Mouse (Mus musculus) forebrain, embryonic 15.5 days (tissue): Measurements from ENCODE around the gene Osbpl9. TPM values are rescaled to one million over a fixed set of nuclear protein-coding genes. Genes with fewer than 3 reads are reported as not detected.

ENCODE experiments used
- ATAC-seq: fragments of 200-750 bp; cut with Nextera tagmentation; replicated peaks from 2 replicates; pipeline ENCODE4 v1.8.0; 2017; ENCODE audit warnings: mild to moderate bottlenecking, moderate TSS enrichment, moderate library complexity
- H3K27ac ChIP-seq: fragments of 300-500 bp; sonication (generic); replicated peaks from 2 replicates; pipeline ENCODE4 v1.5.1; 2015; ENCODE audit warnings: mild to moderate bottlenecking, inconsistent platforms
- H3K27me3 ChIP-seq: fragments of 300-500 bp; sonication (generic); 2 replicates; pipeline ENCODE4 v1.6.1; 2015; ENCODE audit warnings: inconsistent platforms
- H3K36me3 ChIP-seq: fragments of 300-500 bp; sonication (generic); 2 replicates; pipeline ENCODE4 v1.6.1; 2015; ENCODE audit warnings: mild to moderate bottlenecking, inconsistent platforms
- H3K4me1 ChIP-seq: fragments of 300-500 bp; sonication (generic); 2 replicates; pipeline ENCODE4 v1.6.1; 2015; ENCODE audit warnings: inconsistent platforms
- H3K4me2 ChIP-seq: fragments of 300-500 bp; sonication (generic); replicated peaks from 2 replicates; pipeline ENCODE4 v1.6.1; 2015; ENCODE audit warnings: mild to moderate bottlenecking, inconsistent platforms
- H3K4me3 ChIP-seq: fragments of 300-500 bp; sonication (generic); 2 replicates; pipeline ENCODE4 v1.5.1; 2015; ENCODE audit warnings: mild to moderate bottlenecking, inconsistent platforms
- H3K9ac ChIP-seq: fragments of 300-500 bp; sonication (generic); replicated peaks from 2 replicates; pipeline ENCODE4 v1.6.1; 2015; ENCODE audit warnings: mild to moderate bottlenecking, inconsistent platforms
- H3K9me3 ChIP-seq: fragments of 300-500 bp; sonication (generic); 2 replicates; pipeline ENCODE4 v1.6.1; 2016; ENCODE audit warnings: inconsistent platforms
- WGBS: fragments of 180-500 bp; shearing (Covaris S2); methylation state at CpG from one replicate; pipeline ENCODE4 v1.1.7; 2015; ENCODE audit warnings: mixed read lengths; 5-methylcytosine and 5-hydroxymethylcytosine counted together
- polyA plus RNA-seq: library from polyadenylated mRNA; unstranded; fragments of >200 nt; fragmentation: Nextera tagmentation; extraction: Ambion mirVana; gene quantifications from 2 replicates; pipeline ENCODE4 v1.2.1, GENCODE M21; 2015

Osbpl9 gene
- polyA plus RNA-seq, 1 experiment from 2014 or later: 78.5 TPM

DNA sequence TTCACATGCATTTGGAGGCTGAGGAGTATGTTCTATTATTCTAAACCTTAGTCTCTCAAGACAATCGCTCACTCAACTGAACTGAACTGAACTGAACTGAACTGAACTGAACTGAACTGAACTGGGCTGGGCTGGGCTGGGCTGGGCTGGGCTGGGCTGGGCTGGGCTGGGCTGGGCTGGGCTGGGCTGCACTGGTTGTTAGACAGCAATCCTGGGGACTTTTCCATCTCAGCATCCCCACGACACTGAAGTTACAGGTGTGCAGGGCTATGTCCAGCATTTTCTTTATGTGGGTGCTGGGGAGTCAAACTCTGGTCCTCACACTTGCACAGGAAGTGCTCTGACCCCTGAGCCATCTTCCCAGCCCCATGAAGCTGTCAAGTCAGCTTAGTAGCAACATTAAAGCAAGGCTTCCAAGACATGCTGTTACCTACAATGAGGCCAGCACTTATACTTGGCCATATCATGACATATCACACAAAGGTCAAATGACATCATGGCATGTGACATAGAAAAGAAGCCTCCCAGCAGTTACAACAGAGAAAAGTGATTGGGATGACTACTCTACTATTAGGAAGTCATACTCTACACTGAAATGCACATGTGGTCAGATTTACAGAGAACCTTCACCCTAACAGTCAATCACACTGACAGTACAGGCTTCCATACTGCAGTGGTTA lies 76.2 kb downstream of the Osbpl9 start:
- no peaks in the 10 kb centered on the region for H3K36me3 ChIP-seq
- H3K4me3 ChIP-seq: no peak overlapping the region
- H3K27me3 ChIP-seq: no peaks in the 10 kb centered on the region
- 85% methylated on average over 2 of the region's 2 CpGs for WGBS
- H3K4me2 ChIP-seq: no peak overlapping the region
- H3K27ac ChIP-seq: no peak overlapping the region
- no peak for ATAC-seq
- H3K9me3 ChIP-seq: no peaks in the 10 kb centered on the region
- peaks cover 22% of the 10 kb centered on the region for H3K4me1 ChIP-seq
- H3K9ac ChIP-seq: no peak overlapping the region

DNA sequence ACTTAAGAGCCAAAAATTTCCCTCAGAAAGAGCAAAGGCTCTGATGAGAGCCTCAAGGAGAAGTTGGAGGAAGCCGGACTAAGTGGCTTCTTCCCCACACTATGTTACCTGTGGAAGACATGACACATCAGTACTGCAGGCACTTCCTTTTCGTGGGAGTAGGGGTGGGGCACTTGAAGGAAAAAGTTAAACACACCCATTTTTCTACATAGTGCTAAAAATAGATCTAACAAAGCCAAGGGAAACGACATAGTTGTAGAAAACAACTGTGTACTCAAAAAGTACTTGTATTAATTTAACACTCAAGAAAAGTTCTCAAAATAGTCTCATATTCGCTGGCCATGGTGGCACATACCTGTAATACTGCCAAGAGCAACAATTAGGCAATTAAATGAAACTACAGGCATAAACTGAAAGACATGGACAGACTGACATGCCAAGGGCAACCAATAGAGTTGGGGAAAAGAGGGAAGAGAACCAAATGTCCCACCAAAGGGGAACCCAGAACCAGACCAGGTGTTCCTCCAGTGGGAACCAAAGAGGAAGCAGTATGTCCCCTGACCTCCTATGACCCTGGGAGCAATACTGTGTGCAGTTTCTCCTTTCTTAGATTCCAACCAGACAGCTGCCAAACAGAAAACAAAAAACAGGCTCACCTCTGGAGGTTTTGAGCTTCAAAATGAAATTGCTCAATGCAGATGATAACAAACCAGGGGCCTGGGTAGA lies 79.1 kb downstream of the Osbpl9 start:
- Histone ChIP-seq H3K9me3 (no peaks in the 10 kb centered on the region), H3K36me3 (no peaks in the 10 kb centered on the region), H3K27me3 (no peaks in the 10 kb centered on the region), H3K4me3 (no peak overlapping the region), H3K27ac (peak overlapping the region; percentile 53), H3K4me1 (peaks cover 28% of the 10 kb centered on the region), H3K9ac (no peak overlapping the region), H3K4me2 (no peak overlapping the region)
- WGBS: 79% methylated on average over 4 of the region's 4 CpGs
- ATAC-seq: no peak

DNA sequence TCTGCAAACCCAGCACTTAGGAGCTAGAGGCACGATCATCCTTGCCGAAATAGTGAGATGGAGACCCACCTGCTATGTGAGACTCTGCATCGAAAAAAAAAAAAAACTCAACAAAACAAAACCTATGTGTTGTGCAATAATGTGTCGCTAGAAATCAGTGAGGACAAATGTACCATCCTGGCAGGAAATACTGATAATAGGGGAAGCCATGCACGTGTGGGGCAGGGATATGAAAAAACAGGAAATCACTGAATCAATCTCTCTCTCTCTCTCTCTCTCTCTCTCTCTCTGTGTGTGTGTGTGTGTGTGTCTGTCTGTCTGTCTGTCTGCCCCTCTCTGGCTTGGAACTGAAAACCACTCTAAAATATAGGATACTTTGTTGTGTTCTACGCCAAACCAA lies 81.3 kb downstream of the Osbpl9 start:
- Histone ChIP-seq H3K27ac (peak overlapping the region; percentile 36; the same call in 1 of the 2 replicates), H3K9me3 (no peaks in the 10 kb centered on the region), H3K9ac (no peak overlapping the region), H3K4me2 (no peak overlapping the region), H3K27me3 (no peaks in the 10 kb centered on the region), H3K36me3 (no peaks in the 10 kb centered on the region), H3K4me3 (no peak overlapping the region), H3K4me1 (peaks cover 26% of the 10 kb centered on the region)
- 79% methylated on average over 6 of the region's 6 CpGs for WGBS
- no peak for ATAC-seq

DNA sequence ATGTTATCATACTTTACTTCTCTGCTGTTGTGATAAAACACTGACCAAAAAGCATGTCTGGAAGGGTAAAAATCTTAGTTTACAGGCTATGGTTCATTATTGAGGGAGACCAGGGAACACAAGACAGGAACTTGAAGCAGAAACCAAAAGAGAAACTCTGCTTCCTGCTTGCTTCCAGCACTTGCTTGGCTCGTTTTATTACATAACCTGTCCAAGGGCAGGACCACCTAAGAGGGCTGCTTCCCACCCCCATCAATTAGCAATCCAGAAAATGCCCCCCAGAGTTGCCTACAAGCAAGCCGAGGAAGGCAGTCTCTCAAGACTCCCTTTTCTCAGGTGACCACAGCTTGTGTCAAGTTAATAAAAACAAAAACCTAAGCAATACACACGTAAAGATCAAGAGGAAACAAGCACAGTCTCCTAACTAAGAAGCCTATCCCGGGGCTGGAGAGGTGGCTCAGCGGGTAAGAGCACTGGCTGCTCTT lies 82.4 kb downstream of the Osbpl9 start:
- no peak for ATAC-seq
- Histone ChIP-seq H3K27me3 (no peaks in the 10 kb centered on the region), H3K4me1 (peaks cover 26% of the 10 kb centered on the region), H3K36me3 (no peaks in the 10 kb centered on the region), H3K9ac (no peak overlapping the region), H3K4me2 (no peak overlapping the region), H3K27ac (no peak overlapping the region), H3K4me3 (no peak overlapping the region), H3K9me3 (no peaks in the 10 kb centered on the region)
- 86% methylated on average over 5 of the region's 5 CpGs for WGBS

DNA sequence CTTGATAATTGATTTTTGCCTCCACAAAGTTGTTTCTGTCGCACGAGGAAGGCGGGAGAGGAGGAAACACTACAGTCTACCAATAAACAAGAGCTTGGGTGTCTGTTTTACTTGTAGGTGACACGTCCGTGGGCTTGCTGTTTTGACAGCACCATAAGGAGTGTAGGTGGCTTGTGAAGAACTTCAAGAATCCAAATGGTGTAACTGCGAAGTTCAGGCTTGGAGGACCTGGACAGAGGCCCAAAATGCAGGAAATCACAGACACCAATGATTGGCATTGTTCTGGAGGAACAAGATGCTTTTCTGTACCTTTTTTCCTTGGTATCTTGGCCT lies 83.8 kb downstream of the Osbpl9 start:
- peak overlapping the region; percentile 21 for H3K27ac ChIP-seq
- peaks cover 24% of the 10 kb centered on the region for H3K4me1 ChIP-seq
- no peaks in the 10 kb centered on the region for H3K9me3 ChIP-seq
- ATAC-seq: peak; percentile 49
- peak overlapping the region; percentile 45 for H3K9ac ChIP-seq
- H3K4me2 ChIP-seq: peak overlapping the region; percentile 89
- H3K27me3 ChIP-seq: no peaks in the 10 kb centered on the region
- H3K36me3 ChIP-seq: no peaks in the 10 kb centered on the region
- 2% methylated on average over 6 of the region's 6 CpGs for WGBS
- H3K4me3 ChIP-seq: peak overlapping the region; percentile 48

DNA sequence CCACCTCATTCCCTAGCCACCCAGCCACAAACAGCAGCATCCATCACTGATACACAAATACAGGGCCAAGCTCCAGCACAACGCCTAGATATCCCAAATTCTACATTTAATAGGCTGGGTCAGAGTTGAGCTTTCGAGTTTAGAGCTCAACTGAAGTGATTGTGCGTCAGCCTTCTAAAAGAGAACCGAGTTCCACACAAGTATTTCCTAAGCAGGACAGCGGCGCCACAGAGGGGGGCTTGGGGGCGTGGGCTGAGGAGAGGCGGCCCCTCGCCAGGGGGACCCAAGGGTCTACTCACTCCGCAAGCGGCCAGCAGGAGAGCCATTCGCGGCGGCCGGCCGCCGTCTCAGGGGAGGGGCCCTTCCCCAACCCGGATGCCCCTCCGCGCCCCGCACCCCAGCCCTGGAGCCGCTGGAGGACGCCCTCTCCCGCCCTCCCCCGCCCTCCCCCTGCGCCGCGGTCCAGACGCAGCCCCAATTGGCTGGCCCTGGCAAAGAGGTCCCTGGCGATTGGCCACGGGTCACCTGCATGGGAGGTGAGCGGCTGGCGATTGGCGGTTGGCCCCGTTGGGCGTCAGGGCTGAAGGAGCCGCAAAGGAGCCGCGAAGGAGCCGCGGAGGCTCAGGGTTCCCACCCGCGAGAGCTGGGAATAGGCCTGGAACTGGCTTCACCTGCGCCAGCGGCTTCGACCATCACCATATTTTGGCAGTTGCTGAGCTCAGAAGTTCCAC lies 84.3 kb downstream of the Osbpl9 start:
- H3K4me1 ChIP-seq: peaks cover 20% of the 10 kb centered on the region
- peak overlapping the region; percentile 45 for H3K9ac ChIP-seq
- peak; percentile 97 for ATAC-seq
- peak overlapping the region; percentile 89 for H3K4me2 ChIP-seq
- H3K27me3 ChIP-seq: no peaks in the 10 kb centered on the region
- peak overlapping the region; percentile 48 for H3K27ac ChIP-seq
- no peaks in the 10 kb centered on the region for H3K36me3 ChIP-seq
- no peaks in the 10 kb centered on the region for H3K9me3 ChIP-seq
- WGBS: under 1% methylated on average over 42 of the region's 46 CpGs
- H3K4me3 ChIP-seq: peak overlapping the region; percentile 48

DNA sequence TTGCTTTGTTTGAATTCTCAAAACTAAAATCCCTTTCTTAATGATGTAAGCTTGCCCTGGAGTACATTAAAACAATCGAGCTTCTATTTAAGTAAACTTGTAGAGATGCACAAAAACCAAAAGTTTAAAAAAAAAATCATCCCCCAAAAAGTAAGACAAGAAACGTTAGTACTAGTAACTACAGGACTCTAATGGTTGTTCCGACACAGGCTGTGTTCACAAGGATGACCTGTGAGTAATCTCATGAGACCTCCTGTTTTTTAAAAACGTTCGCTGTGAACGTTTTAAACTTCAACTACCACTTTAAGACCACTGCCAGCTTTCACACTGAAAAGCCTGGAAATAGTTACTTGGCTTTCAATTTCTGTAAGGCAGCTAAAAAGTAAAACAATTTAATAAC lies 85.1 kb downstream of the Osbpl9 start:
- Histone ChIP-seq H3K27me3 (no peaks in the 10 kb centered on the region), H3K9ac (no peak overlapping the region), H3K4me2 (peak overlapping the region; percentile 89; the same call in 1 of the 2 replicates), H3K4me3 (peak overlapping the region; percentile 48; the same call in 1 of the 2 replicates), H3K9me3 (no peaks in the 10 kb centered on the region), H3K4me1 (peaks cover 18% of the 10 kb centered on the region), H3K36me3 (no peaks in the 10 kb centered on the region), H3K27ac (no peak overlapping the region)
- 47% methylated on average over 6 of the region's 6 CpGs for WGBS
- ATAC-seq: no peak

DNA sequence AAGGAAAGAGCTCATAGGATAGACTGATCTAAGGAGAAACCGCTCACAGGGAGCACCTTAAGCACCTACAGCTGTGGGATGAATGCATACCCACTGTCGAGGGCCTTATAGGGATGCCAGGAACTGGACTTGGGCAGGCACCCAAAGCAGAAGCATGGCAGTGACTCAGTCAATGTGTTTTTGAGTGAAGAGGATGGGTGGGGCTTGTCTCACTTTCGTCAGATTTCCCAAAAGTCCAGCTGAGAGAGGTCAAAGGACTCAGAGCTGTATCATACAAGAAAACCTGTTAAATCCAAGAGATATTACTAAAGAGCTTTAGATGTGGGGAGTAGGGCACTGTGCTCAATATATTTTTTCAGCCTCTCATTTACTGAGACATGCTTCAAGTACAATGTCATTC lies 85.6 kb downstream of the Osbpl9 start:
- H3K9me3 ChIP-seq: no peaks in the 10 kb centered on the region

DNA sequence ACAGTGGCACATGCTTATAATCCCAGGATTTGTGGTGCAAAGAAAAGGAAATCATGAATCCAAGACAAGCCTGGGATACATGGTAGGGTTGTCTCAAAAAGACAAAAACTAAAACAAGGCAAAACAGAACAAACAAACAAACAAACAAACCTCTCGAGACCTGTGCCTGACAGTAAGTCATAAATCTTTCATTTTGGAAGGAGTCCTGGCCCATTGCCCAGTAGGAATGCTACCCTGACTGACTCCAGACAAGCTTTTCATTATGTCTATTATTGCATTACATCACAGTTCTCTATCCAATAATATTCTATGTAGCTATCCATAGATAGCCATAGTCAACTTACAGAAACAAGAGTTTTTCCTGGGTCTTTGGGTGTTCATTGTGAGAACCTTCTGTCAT lies 86.3 kb downstream of the Osbpl9 start:
- Histone ChIP-seq H3K27ac (no peak overlapping the region), H3K36me3 (no peaks in the 10 kb centered on the region), H3K9ac (no peak overlapping the region), H3K4me2 (no peak overlapping the region), H3K4me3 (no peak overlapping the region), H3K27me3 (no peaks in the 10 kb centered on the region), H3K4me1 (peaks cover 18% of the 10 kb centered on the region), H3K9me3 (no peaks in the 10 kb centered on the region)
- no peak for ATAC-seq
- 47% methylated on average over 1 of the region's 1 CpGs for WGBS

More for the DNA sequence above, 85.6 kb downstream of the Osbpl9 start:
- H3K4me3 ChIP-seq: no peak overlapping the region
- WGBS: 68% methylated on average over 3 of the region's 3 CpGs
- H3K4me2 ChIP-seq: no peak overlapping the region
- no peaks in the 10 kb centered on the region for H3K27me3 ChIP-seq
- peaks cover 18% of the 10 kb centered on the region for H3K4me1 ChIP-seq
- H3K9ac ChIP-seq: no peak overlapping the region
- no peak for ATAC-seq
- no peak overlapping the region for H3K27ac ChIP-seq
- no peaks in the 10 kb centered on the region for H3K36me3 ChIP-seq

DNA sequence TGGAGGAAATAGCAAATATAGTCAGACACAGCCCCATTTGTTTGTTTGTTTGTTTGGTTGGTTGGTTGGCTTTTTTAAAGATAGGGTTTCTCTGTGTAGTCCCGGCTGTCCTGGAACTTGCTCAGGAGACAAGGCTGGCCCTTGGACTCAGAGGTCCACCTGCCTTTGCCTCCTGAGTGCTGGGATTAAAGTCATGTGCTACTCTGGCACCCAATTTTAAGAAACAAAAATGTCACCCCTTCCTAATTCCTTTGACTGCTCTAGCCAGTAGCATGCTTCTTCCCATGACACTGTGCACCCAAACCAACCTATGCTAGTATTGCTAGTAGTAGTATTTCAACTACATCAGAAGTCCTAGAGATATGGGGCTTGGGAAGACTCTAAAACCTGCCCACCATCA lies 87.8 kb downstream of the Osbpl9 start:
- 91% methylated on average over 1 of the region's 1 CpGs for WGBS
- ATAC-seq: no peak
- Histone ChIP-seq H3K27ac (no peak overlapping the region), H3K4me1 (peaks cover 18% of the 10 kb centered on the region), H3K36me3 (no peaks in the 10 kb centered on the region), H3K4me2 (no peak overlapping the region), H3K9ac (no peak overlapping the region), H3K4me3 (no peak overlapping the region), H3K9me3 (no peaks in the 10 kb centered on the region), H3K27me3 (no peaks in the 10 kb centered on the region)

DNA sequence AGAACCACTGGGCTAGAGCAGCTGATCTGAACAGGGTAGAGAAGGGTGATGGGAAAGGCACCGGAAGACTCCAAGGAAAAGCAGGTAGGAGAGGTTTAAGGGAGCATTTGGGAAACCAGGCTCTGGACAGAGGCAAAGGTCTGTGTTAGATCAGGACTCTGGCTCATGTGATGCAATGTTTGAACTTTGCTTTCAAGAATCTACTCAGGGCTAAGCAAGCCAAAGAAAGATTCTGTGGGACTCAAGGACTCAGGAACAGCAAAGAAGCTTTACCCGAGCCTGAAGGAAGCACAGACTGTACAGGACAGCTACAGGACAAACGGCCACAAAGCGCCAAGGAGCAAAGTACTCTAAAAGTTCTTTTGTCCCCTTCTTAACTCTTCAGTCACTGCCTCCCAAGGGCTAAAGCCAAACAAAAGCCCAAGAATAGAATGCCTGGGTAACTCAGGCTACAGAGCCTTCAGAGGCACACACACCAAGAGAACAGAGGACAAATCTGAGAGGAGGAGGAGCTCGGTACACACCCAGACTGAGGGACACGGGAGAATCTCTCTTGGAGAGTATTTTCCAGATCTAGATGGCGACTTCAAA lies 89.1 kb downstream of the Osbpl9 start:
- Histone ChIP-seq H3K27ac (no peak overlapping the region), H3K36me3 (no peaks in the 10 kb centered on the region), H3K4me3 (no peak overlapping the region), H3K9ac (no peak overlapping the region), H3K27me3 (no peaks in the 10 kb centered on the region), H3K9me3 (no peaks in the 10 kb centered on the region), H3K4me1 (peaks cover 11% of the 10 kb centered on the region), H3K4me2 (no peak overlapping the region)
- WGBS: 30% methylated on average over 7 of the region's 7 CpGs
- ATAC-seq: no peak

DNA sequence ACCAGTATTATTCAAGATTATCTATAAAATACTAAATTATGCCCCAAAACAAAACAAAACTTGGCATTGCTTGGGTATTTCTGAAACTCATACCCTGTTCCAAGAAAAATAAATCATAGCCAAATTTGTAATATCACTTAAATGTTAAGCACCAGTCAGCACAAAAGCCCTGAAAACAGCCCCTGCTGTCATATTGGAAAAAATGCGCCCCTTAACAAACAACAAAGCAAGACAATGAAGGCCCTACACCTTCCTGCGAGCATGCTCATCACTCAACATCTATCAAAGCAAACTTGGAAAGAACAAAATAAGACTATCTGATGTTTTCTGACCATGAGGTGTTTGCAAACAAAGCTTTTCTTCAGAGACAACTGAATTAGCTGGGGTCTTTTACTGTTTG lies 91.1 kb downstream of the Osbpl9 start:
- Histone ChIP-seq H3K27me3 (no peaks in the 10 kb centered on the region), H3K4me1 (peaks cover 2% of the 10 kb centered on the region), H3K9ac (no peak overlapping the region), H3K4me2 (no peak overlapping the region), H3K27ac (no peak overlapping the region), H3K9me3 (no peaks in the 10 kb centered on the region), H3K36me3 (no peaks in the 10 kb centered on the region), H3K4me3 (no peak overlapping the region)
- ATAC-seq: no peak
- WGBS: 87% methylated on average over 2 of the region's 2 CpGs
